Mouse (Mus musculus): ENCODE results near the gene Dcaf7. TPM values are rescaled to one million over a fixed set of nuclear protein-coding genes. Genes with fewer than 3 reads are reported as not detected.

The Dcaf7 gene
- total and polyA plus RNA-seq, 2 experiments from 2014 or later, result 137 to 265 TPM

GRCm38 (mm10) chr11:106034986-106035385, 1.7 kb upstream of the Dcaf7 start:
- Histone ChIP-seq H3K27ac (no peak overlapping the region), H3K4me3 (ENCODE audit: low read length) (no peak overlapping the region), H3K27me3 (ENCODE audit: insufficient read depth, low read length) (no peaks in the 10 kb centered on the region), H3K36me3 (ENCODE audit: insufficient read depth, low read length) (no peaks in the 10 kb centered on the region), H3K9ac (replicated peaks; ENCODE audit: low read length) (no peak overlapping the region), H3K4me1 (ENCODE audit: insufficient read depth, low read length) (peaks cover 7% of the 10 kb centered on the region), H3K9me3 (ENCODE audit: low read length) (no peaks in the 10 kb centered on the region), H3K4me2 (ENCODE audit: low read depth, low read length) (no peak overlapping the region)
- DNase-seq (ENCODE audit: low spot score), result no peak
- no peak for ATAC-seq
- WGBS, result 89% methylated on average over 9 of the region's 9 CpGs
- TF ChIP-seq CTCF (IDR thresholded peaks at IDR 0.05; ENCODE audit: low read depth), result no peak

GRCm38 (mm10) chr11:106037418-106037751, 713 bp downstream of the Dcaf7 start:
- H3K36me3 ChIP-seq (ENCODE audit: insufficient read depth, low read length), result no peaks in the 10 kb centered on the region
- no peaks in the 10 kb centered on the region for H3K9me3 ChIP-seq (ENCODE audit: low read length)
- DNase-seq (ENCODE audit: low spot score), result peak; percentile 95
- peaks cover 7% of the 10 kb centered on the region for H3K4me1 ChIP-seq (ENCODE audit: insufficient read depth, low read length)
- peak; percentile 26 for TF ChIP-seq CTCF (IDR thresholded peaks at IDR 0.05; ENCODE audit: low read depth)
- peak; percentile 80 for ATAC-seq
- H3K4me3 ChIP-seq (ENCODE audit: low read length), result peak overlapping the region; percentile 72
- peak overlapping the region; percentile 95 for H3K27ac ChIP-seq
- peak overlapping the region; percentile 78 for H3K9ac ChIP-seq (replicated peaks; ENCODE audit: low read length)
- no peaks in the 10 kb centered on the region for H3K27me3 ChIP-seq (ENCODE audit: insufficient read depth, low read length)
- WGBS, result 0% methylated on average over 13 of the region's 13 CpGs
- H3K4me2 ChIP-seq (ENCODE audit: low read depth, low read length), result peak overlapping the region; percentile 67

- ATAC-seq (no peak), DNase-seq (ENCODE audit: low spot score) (no peak)
- Histone ChIP-seq H3K4me1 (ENCODE audit: insufficient read depth, low read length) (no peaks in the 10 kb centered on the region), H3K36me3 (ENCODE audit: insufficient read depth, low read length) (peaks cover 16% of the 10 kb centered on the region), H3K9ac (replicated peaks; ENCODE audit: low read length) (no peak overlapping the region), H3K4me2 (ENCODE audit: low read depth, low read length) (no peak overlapping the region), H3K9me3 (ENCODE audit: low read length) (no peaks in the 10 kb centered on the region), H3K4me3 (ENCODE audit: low read length) (no peak overlapping the region), H3K27ac (no peak overlapping the region), H3K27me3 (ENCODE audit: insufficient read depth, low read length) (no peaks in the 10 kb centered on the region)
- TF ChIP-seq CTCF (IDR thresholded peaks at IDR 0.05; ENCODE audit: low read depth), result no peak
Measured at GRCm38 (mm10) chr11:106044349-106044748, 7.7 kb downstream of the Dcaf7 start.

- Histone ChIP-seq H3K36me3 (ENCODE audit: insufficient read depth, low read length) (peaks cover 21% of the 10 kb centered on the region), H3K4me2 (ENCODE audit: low read depth, low read length) (no peak overlapping the region), H3K9ac (replicated peaks; ENCODE audit: low read length) (no peak overlapping the region), H3K27me3 (ENCODE audit: insufficient read depth, low read length) (no peaks in the 10 kb centered on the region), H3K4me1 (ENCODE audit: insufficient read depth, low read length) (no peaks in the 10 kb centered on the region), H3K27ac (no peak overlapping the region), H3K9me3 (ENCODE audit: low read length) (no peaks in the 10 kb centered on the region), H3K4me3 (ENCODE audit: low read length) (no peak overlapping the region)
- ATAC-seq (no peak), DNase-seq (ENCODE audit: low spot score) (no peak)
- TF ChIP-seq CTCF (IDR thresholded peaks at IDR 0.05; ENCODE audit: low read depth), result no peak
- 98% methylated on average over 1 of the region's 1 CpGs for WGBS
Measured at GRCm38 (mm10) chr11:106045256-106045655, 8.6 kb downstream of the Dcaf7 start.

- ATAC-seq (no peak), DNase-seq (ENCODE audit: low spot score) (no peak)
- no peak overlapping the region for H3K4me3 ChIP-seq (ENCODE audit: low read length)
- H3K4me1 ChIP-seq (ENCODE audit: insufficient read depth, low read length), result no peaks in the 10 kb centered on the region
- no peaks in the 10 kb centered on the region for H3K27me3 ChIP-seq (ENCODE audit: insufficient read depth, low read length)
- H3K27ac ChIP-seq, result no peak overlapping the region
- H3K36me3 ChIP-seq (ENCODE audit: insufficient read depth, low read length), result peaks cover 24% of the 10 kb centered on the region
- WGBS, result 96% methylated on average over 3 of the region's 3 CpGs
- TF ChIP-seq CTCF (IDR thresholded peaks at IDR 0.05; ENCODE audit: low read depth), result no peak
- H3K4me2 ChIP-seq (ENCODE audit: low read depth, low read length), result no peak overlapping the region
- H3K9ac ChIP-seq (replicated peaks; ENCODE audit: low read length), result no peak overlapping the region
- no peaks in the 10 kb centered on the region for H3K9me3 ChIP-seq (ENCODE audit: low read length)
Measured at GRCm38 (mm10) chr11:106045780-106046179, 9.1 kb downstream of the Dcaf7 start.

GRCm38 (mm10) chr11:106046584-106046983, 9.9 kb downstream of the Dcaf7 start:
- no peaks in the 10 kb centered on the region for H3K4me1 ChIP-seq (ENCODE audit: insufficient read depth, low read length)
- DNase-seq (ENCODE audit: low spot score) (no peak), ATAC-seq (no peak)
- H3K27ac ChIP-seq, result no peak overlapping the region
- H3K9me3 ChIP-seq (ENCODE audit: low read length), result no peaks in the 10 kb centered on the region
- no peaks in the 10 kb centered on the region for H3K27me3 ChIP-seq (ENCODE audit: insufficient read depth, low read length)
- TF ChIP-seq CTCF (IDR thresholded peaks at IDR 0.05; ENCODE audit: low read depth), result no peak
- no peak overlapping the region for H3K4me3 ChIP-seq (ENCODE audit: low read length)
- WGBS, result 87% methylated on average over 9 of the region's 9 CpGs
- H3K9ac ChIP-seq (replicated peaks; ENCODE audit: low read length), result no peak overlapping the region
- peaks cover 30% of the 10 kb centered on the region for H3K36me3 ChIP-seq (ENCODE audit: insufficient read depth, low read length)
- no peak overlapping the region for H3K4me2 ChIP-seq (ENCODE audit: low read depth, low read length)

GRCm38 (mm10) chr11:106053921-106054320, 17.2 kb downstream of the Dcaf7 start:
- Histone ChIP-seq H3K4me1 (ENCODE audit: insufficient read depth, low read length) (no peaks in the 10 kb centered on the region), H3K4me2 (ENCODE audit: low read depth, low read length) (no peak overlapping the region), H3K9ac (replicated peaks; ENCODE audit: low read length) (no peak overlapping the region), H3K36me3 (ENCODE audit: insufficient read depth, low read length) (peaks cover 77% of the 10 kb centered on the region), H3K27ac (no peak overlapping the region), H3K4me3 (ENCODE audit: low read length) (no peak overlapping the region), H3K9me3 (ENCODE audit: low read length) (no peaks in the 10 kb centered on the region), H3K27me3 (ENCODE audit: insufficient read depth, low read length) (no peaks in the 10 kb centered on the region)
- no peak for DNase-seq (ENCODE audit: low spot score)
- ATAC-seq, result no peak
- TF ChIP-seq CTCF (IDR thresholded peaks at IDR 0.05; ENCODE audit: low read depth), result no peak
- 94% methylated on average over 2 of the region's 2 CpGs for WGBS
